Mouse (Mus musculus) olfactory bulb, adult 2 months (tissue): ENCODE results near the gene Dbx2. TPM values are rescaled to one million over a fixed set of nuclear protein-coding genes. Genes with fewer than 3 reads are reported as not detected.

ENCODE experiments used
- H3K27ac ChIP-seq: fragments of 200-500 bp; 2 replicates; pipeline ENCODE4 v1.5.1; 2012; ENCODE audit warnings: low read depth, low read length; ENCODE audit not compliant: insufficient read depth
- H3K4me1 ChIP-seq: fragments of 200-500 bp; 2 replicates; pipeline ENCODE4 v1.6.1; 2012; ENCODE audit warnings: low read length; ENCODE audit not compliant: control insufficient read depth, insufficient read depth
- H3K4me3 ChIP-seq: fragments of 200-500 bp; 2 replicates; pipeline ENCODE4 v1.5.1; 2012; ENCODE audit warnings: mild to moderate bottlenecking, low read depth, low read length, moderate library complexity; ENCODE audit not compliant: insufficient read depth
- CTCF ChIP-seq: fragments of 200-500 bp; IDR thresholded peaks from 2 replicates; pipeline ENCODE4 v1.5.1; 2012; ENCODE audit warnings: low read depth, mild to moderate bottlenecking, low read length, moderate library complexity; ENCODE audit not compliant: insufficient read depth
- POLR2A ChIP-seq: fragments of 200-500 bp; IDR thresholded peaks from 2 replicates; pipeline ENCODE4 v1.6.1; 2012; ENCODE audit warnings: mild to moderate bottlenecking, low read depth, low read length, moderate library complexity; ENCODE audit not compliant: insufficient read depth
- WGBS: fragments of 180-500 bp; shearing (Covaris S2); methylation state at CpG from one replicate; pipeline ENCODE4 v1.1.7; 2018; 5-methylcytosine and 5-hydroxymethylcytosine counted together
- polyA plus RNA-seq: library from polyadenylated mRNA; stranded (reverse); fragments of >200 nt; gene quantifications from 2 replicates; pipeline ENCODE4 v1.2.4, GENCODE M21; 2012; ENCODE audit warnings: low replicate concordance; ENCODE audit not compliant: missing spikeins, insufficient read depth, insufficient read length

Dbx2 gene
- polyA plus RNA-seq, 1 experiment: not detected

DNA sequence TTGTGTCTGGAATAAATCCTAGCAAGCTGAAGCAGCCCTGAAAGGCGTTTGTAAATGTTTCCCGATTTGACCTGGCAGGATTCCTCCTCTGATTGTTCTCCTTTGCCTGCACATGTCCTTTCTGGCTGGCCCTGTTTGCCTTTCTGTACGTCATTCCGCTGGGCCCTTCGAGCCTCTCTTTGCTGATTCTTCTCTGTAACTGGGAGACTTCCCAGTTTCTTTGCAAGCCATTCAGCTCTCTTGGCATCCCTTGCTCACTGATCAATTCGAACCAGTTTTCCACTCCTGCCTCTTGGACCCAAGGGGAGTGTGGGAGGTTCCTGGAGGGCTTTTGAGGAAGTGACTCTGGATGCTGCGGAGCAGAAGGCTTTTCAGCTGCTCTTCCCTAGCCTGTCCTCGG lies 11.4 kb upstream of the Dbx2 start:
- no peak overlapping the region for H3K27ac ChIP-seq
- TF ChIP-seq CTCF: no peak
- TF ChIP-seq POLR2A: no peak
- no peak overlapping the region for H3K4me3 ChIP-seq
- WGBS: 37% methylated on average over 8 of the region's 8 CpGs
- H3K4me1 ChIP-seq: peaks cover 4% of the 10 kb centered on the region; the same call in 1 of the 2 replicates

DNA sequence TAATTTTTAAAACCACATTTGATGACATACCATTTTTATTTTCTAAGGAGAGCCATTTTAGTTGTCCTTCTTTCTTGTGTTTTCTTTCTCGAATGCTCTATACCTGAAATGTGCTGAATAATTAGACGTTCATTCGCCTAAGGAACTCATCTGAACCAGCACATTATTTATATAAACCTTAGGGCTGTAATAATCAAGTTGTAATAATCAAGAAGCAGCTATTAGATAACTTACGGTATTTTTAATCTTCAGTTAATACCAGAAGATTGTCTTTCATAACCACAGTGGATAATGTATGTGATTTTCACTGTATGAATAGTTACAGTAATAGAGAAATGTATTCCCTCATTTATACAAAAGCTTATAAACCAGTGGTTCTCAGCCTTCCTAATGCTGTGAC lies 9.2 kb upstream of the Dbx2 start:
- TF ChIP-seq POLR2A: no peak
- no peak for TF ChIP-seq CTCF
- H3K4me1 ChIP-seq: peaks cover 4% of the 10 kb centered on the region; the same call in 1 of the 2 replicates
- 92% methylated on average over 4 of the region's 4 CpGs for WGBS
- no peak overlapping the region for H3K4me3 ChIP-seq
- H3K27ac ChIP-seq: no peak overlapping the region

DNA sequence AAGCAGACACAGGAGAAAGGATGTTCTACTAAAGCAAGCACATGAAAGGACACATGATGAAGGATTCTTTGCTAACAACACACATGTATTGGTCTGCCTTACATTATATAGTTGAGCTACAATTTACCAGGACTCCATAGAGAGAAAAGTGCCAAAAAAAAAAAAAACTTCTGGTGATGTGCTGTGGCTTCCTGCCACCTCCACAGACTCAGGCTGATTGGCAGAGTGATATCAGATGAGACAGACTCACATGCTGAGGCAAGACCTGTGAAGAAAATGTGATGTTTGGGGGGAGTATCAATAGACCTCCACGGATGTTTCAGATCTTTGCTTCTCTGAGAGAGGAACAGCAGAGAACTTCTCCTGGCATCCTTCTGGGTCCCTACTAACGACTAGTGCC lies 6.0 kb upstream of the Dbx2 start:
- no peak for TF ChIP-seq POLR2A
- TF ChIP-seq CTCF: no peak
- WGBS: 68% methylated on average over 2 of the region's 2 CpGs
- Histone ChIP-seq H3K4me3 (no peak overlapping the region), H3K27ac (no peak overlapping the region), H3K4me1 (no peaks in the 10 kb centered on the region)

DNA sequence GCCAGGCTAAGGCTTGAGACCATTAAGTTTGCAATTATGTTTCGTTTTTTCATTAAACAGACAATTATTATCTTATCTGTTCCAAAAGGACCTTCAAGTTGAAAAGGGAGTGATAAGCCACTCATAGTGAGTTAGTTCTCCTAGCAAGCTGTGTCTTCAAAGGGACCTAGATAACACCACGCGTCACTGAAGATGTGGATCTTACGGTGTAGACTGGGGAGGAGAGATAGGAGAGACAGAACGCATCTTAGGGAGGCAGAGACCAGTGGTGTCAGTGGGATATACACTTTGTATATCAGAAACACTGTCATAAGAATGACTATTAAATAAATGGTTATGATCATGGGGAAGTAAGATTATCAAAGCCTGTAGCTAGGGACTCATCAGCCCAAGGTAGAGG lies 4.6 kb upstream of the Dbx2 start:
- no peak overlapping the region for H3K27ac ChIP-seq
- H3K4me3 ChIP-seq: no peak overlapping the region
- WGBS: 90% methylated on average over 5 of the region's 5 CpGs
- TF ChIP-seq POLR2A: no peak
- no peak for TF ChIP-seq CTCF
- no peaks in the 10 kb centered on the region for H3K4me1 ChIP-seq

DNA sequence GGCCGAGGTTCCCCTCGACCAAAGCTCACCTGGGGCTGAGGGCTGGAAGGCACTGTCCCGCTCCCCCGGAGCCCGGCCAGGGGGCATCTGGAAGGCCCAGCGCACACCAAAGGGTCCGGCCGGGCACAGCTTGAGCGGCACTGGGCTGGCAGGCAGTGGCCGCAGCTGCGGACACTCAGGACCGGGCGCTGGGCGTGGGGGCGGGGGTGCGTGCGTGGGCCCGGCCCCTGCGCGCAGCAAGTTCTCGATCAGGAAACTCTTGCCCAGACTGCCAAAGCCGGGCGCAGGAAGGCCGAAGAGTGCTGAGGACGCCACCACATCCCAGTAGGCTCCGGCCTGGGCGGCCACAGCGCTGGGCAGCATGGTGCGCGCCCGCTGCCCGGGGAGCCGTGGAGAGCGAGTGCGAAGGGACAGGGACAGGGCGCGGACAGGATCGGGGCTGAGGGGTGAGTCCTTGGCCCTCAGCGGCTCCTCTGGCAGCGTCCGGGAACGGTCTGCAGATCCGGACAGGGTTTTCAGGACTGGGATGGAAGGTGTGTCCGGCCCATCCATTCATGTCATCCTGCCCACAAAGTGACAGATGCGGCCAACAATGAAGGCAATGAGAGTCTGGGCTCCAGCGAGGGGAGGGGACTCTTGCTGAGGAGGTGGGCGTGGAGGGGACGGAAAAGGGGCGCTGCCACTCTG lies 1.4 kb downstream of the Dbx2 start:
- Histone ChIP-seq H3K4me3 (peak overlapping the region; percentile 33), H3K4me1 (peaks cover 11% of the 10 kb centered on the region), H3K27ac (no peak overlapping the region)
- WGBS: 3% methylated on average over 49 of the region's 49 CpGs
- no peak for TF ChIP-seq POLR2A
- TF ChIP-seq CTCF: no peak

DNA sequence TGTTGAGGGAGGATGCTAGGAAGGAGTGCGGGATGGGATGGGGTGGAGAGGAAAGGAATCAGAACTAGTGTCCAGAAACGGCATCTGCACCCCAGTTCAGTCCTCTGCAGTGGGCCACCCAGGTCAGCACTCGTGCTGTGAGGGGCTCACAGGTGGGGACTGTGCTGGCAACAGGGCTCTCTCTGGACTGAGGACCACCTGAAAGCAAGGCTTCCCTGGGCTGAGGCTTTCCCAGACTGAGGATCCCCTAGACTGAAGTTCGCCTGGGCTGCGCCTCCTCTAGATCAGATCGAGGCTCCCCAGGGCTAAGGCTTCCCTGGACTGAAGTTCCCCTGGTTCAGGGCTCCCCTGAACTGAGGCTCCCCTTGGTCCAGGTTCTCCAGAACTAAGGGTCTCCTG lies 1.9 kb downstream of the Dbx2 start:
- H3K27ac ChIP-seq: no peak overlapping the region
- TF ChIP-seq CTCF (no peak), POLR2A (no peak)
- H3K4me3 ChIP-seq: peak overlapping the region; percentile 33
- peaks cover 11% of the 10 kb centered on the region for H3K4me1 ChIP-seq
- WGBS: 24% methylated on average over 6 of the region's 6 CpGs

DNA sequence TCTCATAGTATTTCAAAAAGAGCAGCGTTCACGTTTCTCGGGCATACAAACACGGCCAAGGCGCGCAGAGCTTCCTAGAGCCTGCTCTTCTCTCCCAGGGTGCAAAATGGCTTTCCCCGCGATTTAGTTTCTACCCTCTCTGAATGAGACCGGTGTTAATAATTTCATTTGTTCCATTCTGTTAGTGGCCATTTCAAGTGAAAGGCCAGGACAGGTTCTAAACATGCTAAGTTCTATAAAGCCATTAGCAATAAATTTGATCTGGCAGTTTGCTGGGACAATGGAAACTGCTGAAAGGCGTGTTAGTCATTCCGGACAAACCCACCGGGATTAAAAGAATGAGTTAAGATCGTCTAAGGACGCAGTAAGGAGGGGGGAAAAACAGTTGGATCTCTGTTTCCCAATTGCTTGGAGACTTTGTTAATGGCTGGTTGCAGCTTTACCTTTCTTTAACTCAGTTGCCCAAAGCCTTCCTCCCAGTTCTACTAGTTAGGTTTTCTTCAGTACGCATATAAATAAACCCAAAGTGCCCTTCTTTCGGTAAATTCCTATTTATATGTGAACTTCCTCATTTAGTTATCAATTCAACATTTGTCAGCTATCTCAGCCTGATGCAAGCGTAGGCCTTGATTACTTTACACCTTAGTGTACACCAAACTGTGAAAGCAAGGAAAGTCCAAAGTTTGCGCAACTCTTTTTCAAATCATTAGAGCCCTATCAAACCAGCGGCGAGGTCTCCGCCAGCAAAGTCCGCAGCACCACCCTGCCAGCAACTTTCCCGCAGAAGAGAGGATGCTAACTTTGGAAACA lies 2.7 kb downstream of the Dbx2 start:
- 30% methylated on average over 23 of the region's 23 CpGs for WGBS
- Histone ChIP-seq H3K27ac (no peak overlapping the region), H3K4me3 (no peak overlapping the region), H3K4me1 (peaks cover 11% of the 10 kb centered on the region)
- no peak for TF ChIP-seq POLR2A
- no peak for TF ChIP-seq CTCF

DNA sequence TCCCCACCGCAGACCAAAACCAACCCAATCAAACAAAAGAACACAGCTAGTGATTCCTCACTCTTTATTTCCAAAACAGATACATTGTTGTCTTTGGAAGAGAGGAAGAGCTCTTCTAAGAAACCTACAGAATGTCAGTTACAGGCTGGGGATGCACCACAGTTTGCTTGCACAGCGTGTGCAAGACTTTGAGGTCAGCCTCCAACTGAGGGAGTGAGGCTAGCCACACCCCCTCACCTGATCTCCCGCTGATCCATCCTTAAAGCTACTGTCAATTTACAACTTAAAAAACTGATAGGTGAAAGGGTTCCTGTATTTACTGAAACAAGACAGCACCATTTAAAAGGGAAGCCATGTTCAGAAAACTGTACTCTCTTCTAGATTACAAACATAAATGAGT lies 3.9 kb downstream of the Dbx2 start:
- TF ChIP-seq POLR2A: no peak
- TF ChIP-seq CTCF: no peak
- Histone ChIP-seq H3K27ac (no peak overlapping the region), H3K4me3 (no peak overlapping the region), H3K4me1 (peaks cover 11% of the 10 kb centered on the region)
- 35% methylated on average over 3 of the region's 3 CpGs for WGBS

DNA sequence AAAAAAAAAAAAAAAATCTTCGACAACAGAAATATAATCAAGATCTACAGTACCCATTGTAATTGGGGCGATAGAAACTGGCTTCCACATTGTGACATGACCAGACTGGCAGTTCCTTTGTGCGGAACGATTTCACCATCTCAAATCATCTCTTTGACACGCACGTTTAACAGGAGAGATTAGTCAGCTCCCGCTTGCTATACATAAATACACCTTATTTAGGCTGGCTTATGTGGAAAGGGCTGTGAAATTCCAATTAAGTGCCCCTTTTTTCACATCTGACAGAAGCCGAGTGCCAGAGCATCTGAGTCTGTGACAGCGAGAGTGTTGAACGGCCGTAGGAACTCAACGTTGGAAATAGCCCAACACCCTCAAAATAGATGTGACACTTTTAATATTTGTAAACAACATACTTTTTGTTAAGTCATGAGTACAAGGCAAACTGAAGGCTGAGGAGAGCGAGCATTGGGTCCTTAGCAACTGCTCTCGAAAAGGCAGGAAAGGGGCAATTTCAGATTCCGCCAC lies 12.2 kb downstream of the Dbx2 start:
- TF ChIP-seq CTCF (no peak), POLR2A (no peak)
- WGBS: 71% methylated on average over 15 of the region's 15 CpGs
- no peak overlapping the region for H3K27ac ChIP-seq
- no peak overlapping the region for H3K4me3 ChIP-seq
- H3K4me1 ChIP-seq: no peaks in the 10 kb centered on the region
